Mouse (Mus musculus) stomach, embryonic 14.5 days (tissue): Measurements from ENCODE around the gene Wdr20. TPM values are rescaled to one million over a fixed set of nuclear protein-coding genes. Genes with fewer than 3 reads are reported as not detected.
"Not testable (repeated sequence)": the region's sequence is repeated elsewhere in the genome, so short reads cannot be mapped to it uniquely, and the experiment has no call there.

ENCODE experiments used
- ATAC-seq: fragments of 200-750 bp; cut with Nextera tagmentation; 2 replicates; pipeline ENCODE4 v1.8.0; 2017; ENCODE audit warnings: low read depth, moderate TSS enrichment; ENCODE audit not compliant: insufficient number of reproducible peaks, insufficient read depth, low FRiP score
- H3K27ac ChIP-seq: fragments of 300-500 bp; sonication (generic); 2 replicates; pipeline ENCODE4 v1.5.1; 2014; ENCODE audit warnings: mild to moderate bottlenecking, low read length, moderate library complexity, mixed read lengths
- H3K27me3 ChIP-seq: fragments of 300-500 bp; sonication (generic); 2 replicates; pipeline ENCODE4 v1.6.1; 2014; ENCODE audit warnings: low read length, control low read depth, mixed read lengths; ENCODE audit not compliant: control insufficient read depth, insufficient read depth
- H3K36me3 ChIP-seq: fragments of 300-500 bp; sonication (generic); 2 replicates; pipeline ENCODE4 v1.6.1; 2014; ENCODE audit warnings: mild to moderate bottlenecking, control low read depth, low read length, moderate library complexity, mixed read lengths; ENCODE audit not compliant: control insufficient read depth, insufficient read depth
- H3K4me1 ChIP-seq: fragments of 300-500 bp; sonication (generic); 2 replicates; pipeline ENCODE4 v1.6.1; 2014; ENCODE audit warnings: low read length, control low read depth, mixed read lengths; ENCODE audit not compliant: control insufficient read depth, insufficient read depth
- H3K4me2 ChIP-seq: fragments of 300-500 bp; sonication (generic); replicated peaks from 2 replicates; pipeline ENCODE4 v1.6.1; 2014; ENCODE audit warnings: low read depth, low read length, control low read depth
- H3K4me3 ChIP-seq: fragments of 300-500 bp; sonication (generic); 2 replicates; pipeline ENCODE4 v1.5.1; 2014; ENCODE audit warnings: low read depth, low read length, control low read depth
- H3K9ac ChIP-seq: fragments of 300-500 bp; sonication (generic); replicated peaks from 2 replicates; pipeline ENCODE4 v1.6.1; 2014; ENCODE audit warnings: low read depth, mild to moderate bottlenecking, control low read depth, low read length, moderate library complexity, mixed read lengths
- H3K9me3 ChIP-seq: fragments of 300-500 bp; sonication (generic); 2 replicates; pipeline ENCODE4 v1.6.1; 2016; ENCODE audit warnings: low read depth, low read length, control low read depth; ENCODE audit not compliant: control insufficient read depth
- WGBS: fragments of 180-500 bp; shearing (Covaris S2); extraction: QIAGEN DNeasy Blood & Tissue Kit; methylation state at CpG from one replicate; pipeline ENCODE4 v1.1.7; 2014; 5-methylcytosine and 5-hydroxymethylcytosine counted together
- polyA plus RNA-seq: library from polyadenylated mRNA; unstranded; fragments of >200 nt; fragmentation: Nextera tagmentation; extraction: Ambion mirVana; gene quantifications from 2 replicates; pipeline ENCODE4 v1.2.1, GENCODE M21; 2014

Wdr20 gene
- polyA plus RNA-seq, 1 experiment from 2014 or later = 25.1 TPM

DNA sequence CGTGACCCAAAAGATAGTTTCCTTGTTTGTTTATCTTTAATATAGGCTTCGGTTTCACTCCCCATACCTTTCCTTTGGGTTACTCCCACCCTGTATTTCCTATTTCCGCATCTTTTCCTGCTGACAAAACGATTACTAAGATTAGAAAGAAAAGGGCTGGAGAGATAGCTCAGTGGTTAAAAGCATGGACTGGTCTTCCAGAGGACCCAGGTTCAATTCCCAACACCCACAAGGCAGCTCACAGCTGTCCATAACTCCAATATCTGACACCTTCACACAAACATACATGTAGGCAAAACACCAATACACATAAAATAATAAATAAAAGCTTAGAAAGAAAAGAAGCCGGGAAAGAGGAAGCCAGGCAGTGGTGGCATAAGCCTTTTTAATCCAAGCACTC lies 40.3 kb upstream of the Wdr20 start:
- H3K36me3 ChIP-seq = peaks cover 18% of the 10 kb centered on the region
- H3K9ac ChIP-seq = no peak overlapping the region
- no peak for ATAC-seq
- H3K9me3 ChIP-seq = no peaks in the 10 kb centered on the region
- no peak overlapping the region for H3K27ac ChIP-seq
- peaks cover 12% of the 10 kb centered on the region for H3K4me1 ChIP-seq
- H3K4me2 ChIP-seq = no peak overlapping the region
- no peak overlapping the region for H3K4me3 ChIP-seq
- WGBS = 68% methylated on average over 5 of the region's 5 CpGs
- H3K27me3 ChIP-seq = no peaks in the 10 kb centered on the region

DNA sequence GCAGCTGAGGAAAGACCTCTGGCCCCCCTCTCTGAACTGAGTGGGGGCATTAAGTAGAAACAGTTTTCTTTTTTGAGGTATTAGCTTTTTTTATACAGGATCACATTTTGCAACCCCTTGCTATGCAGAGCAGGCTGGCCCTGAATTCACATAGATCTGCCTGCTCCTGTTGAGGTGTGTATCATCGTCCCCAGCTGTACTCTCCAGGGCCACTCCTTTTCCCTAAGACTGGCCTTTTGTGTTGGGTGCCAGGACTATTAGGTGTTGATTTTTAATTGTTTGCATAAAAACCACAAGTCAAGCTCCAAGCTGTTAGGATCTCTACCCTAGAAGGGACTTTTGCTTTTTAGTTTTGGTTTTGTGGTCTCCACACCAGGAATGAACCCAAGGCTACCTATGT lies 39.7 kb upstream of the Wdr20 start:
- no peak overlapping the region for H3K4me3 ChIP-seq
- H3K9me3 ChIP-seq = no peaks in the 10 kb centered on the region
- WGBS = 72% methylated on average over 1 of the region's 1 CpGs
- no peak overlapping the region for H3K27ac ChIP-seq
- no peak overlapping the region for H3K4me2 ChIP-seq
- peaks cover 13% of the 10 kb centered on the region for H3K36me3 ChIP-seq
- no peak overlapping the region for H3K9ac ChIP-seq
- ATAC-seq = no peak
- H3K4me1 ChIP-seq = peaks cover 12% of the 10 kb centered on the region
- H3K27me3 ChIP-seq = no peaks in the 10 kb centered on the region

DNA sequence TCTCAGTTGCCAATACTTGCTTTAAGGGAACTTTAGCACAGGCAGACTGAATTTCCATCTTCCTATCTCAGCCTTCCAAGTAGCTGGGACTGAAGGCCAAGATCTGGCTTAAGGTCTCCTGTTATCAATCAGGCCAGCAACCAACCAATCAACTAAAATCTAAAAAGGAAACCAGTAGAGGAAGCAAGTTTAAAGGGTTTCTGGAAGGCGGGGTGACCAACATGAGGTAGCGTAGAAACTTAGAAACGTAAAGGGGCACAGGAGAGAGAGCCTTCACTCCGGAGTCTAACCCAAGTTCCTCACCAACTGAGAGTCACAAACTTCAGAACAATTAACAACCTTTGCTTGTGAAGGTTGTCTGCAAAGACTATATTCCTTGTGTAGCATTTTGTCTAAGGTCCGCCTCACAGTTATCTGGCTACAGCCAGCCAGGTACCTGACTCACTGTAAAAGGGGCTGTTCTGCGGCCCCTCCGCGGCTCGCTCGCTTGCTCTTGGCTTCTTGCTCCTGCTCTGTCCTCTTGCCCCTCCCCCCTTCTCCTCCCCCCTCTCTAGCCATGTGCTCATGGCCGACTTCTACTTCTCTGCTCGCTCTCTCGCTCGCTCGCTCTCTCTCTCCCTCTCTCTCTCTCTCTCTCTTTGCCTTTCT lies 39.1 kb upstream of the Wdr20 start:
- peak overlapping the region; percentile 23; the same call in 1 of the 2 replicates for H3K27ac ChIP-seq
- no peak overlapping the region for H3K4me2 ChIP-seq
- no peak overlapping the region for H3K9ac ChIP-seq
- no peak for ATAC-seq
- H3K27me3 ChIP-seq = no peaks in the 10 kb centered on the region
- peaks cover 9% of the 10 kb centered on the region for H3K36me3 ChIP-seq
- WGBS = 42% methylated on average over 15 of the region's 15 CpGs
- no peak overlapping the region for H3K4me3 ChIP-seq
- peaks cover 12% of the 10 kb centered on the region for H3K4me1 ChIP-seq
- no peaks in the 10 kb centered on the region for H3K9me3 ChIP-seq

DNA sequence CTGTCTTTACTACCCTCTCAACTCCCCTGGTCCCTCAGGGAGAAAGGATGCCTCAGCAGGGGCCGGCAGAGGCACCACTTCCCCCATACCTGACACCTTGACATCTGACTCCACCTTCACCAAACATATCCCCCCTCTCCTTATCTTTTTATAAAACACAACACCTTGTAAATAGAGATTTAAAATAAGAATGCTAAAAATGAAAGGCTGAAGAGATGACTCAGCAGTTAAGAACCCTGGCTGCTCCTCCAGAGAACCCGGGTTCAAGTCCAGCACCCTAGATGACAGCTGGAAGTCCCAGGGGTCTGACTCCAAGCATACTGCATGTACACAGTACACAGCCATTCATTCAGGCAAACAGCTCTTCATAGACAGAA lies 38.6 kb upstream of the Wdr20 start:
- peaks cover 12% of the 10 kb centered on the region for H3K4me1 ChIP-seq
- H3K4me3 ChIP-seq = no peak overlapping the region
- H3K9me3 ChIP-seq = no peaks in the 10 kb centered on the region
- H3K27me3 ChIP-seq = no peaks in the 10 kb centered on the region
- WGBS = 35% methylated on average over 2 of the region's 2 CpGs
- no peak overlapping the region for H3K9ac ChIP-seq
- H3K4me2 ChIP-seq = no peak overlapping the region
- H3K27ac ChIP-seq = no peak overlapping the region
- peaks cover 7% of the 10 kb centered on the region for H3K36me3 ChIP-seq
- no peak for ATAC-seq

DNA sequence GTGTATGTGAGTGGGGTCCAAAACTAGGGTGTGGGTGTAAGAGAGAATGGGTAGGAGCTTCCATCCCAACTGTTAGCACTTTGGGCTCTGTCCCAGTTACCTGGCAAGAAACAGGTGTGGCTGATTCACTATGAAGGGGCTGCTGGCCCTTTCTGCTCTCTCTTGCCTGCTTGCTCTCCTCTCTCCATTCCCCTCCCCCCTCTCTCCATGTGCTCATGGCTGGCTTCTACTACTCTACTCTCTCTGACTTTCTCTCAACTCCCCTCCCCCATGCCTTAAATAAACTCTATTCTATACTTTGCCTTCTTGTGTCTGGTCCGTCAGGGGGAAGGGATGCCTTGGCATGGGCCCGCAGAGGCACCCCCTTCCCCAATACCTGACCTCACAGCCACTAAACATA lies 37.0 kb upstream of the Wdr20 start:
- ATAC-seq = no peak
- Histone ChIP-seq H3K4me2 (no peak overlapping the region), H3K4me1 (0 out of 2 replicates have a peak, but pooled peaks cover 5% of the 10 kb centered on the region), H3K27ac (no peak overlapping the region), H3K27me3 (no peaks in the 10 kb centered on the region), H3K9ac (no peak overlapping the region), H3K4me3 (no peak overlapping the region), H3K9me3 (no peaks in the 10 kb centered on the region), H3K36me3 (no peaks in the 10 kb centered on the region)
- 45% methylated on average over 2 of the region's 2 CpGs for WGBS

DNA sequence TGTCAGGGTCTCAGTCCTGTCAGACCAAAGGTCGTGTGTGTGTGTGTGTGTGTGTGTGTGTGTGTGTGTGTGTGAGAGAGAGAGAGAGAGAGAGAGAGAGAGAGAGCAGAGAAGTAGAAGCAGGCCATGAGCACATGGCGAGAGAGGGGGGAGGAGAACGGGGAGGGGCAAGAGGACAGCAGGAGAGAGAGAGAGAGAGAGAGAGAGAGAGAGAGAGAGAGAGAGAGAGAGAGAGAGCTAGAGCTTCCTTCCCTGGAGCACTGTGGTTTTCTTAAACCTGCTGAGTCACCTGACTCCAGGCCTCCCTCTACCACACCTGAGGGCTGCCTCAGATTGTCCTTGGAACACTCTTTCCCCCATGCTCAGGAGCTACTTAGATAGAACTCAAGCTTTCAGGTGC lies 36.4 kb upstream of the Wdr20 start:
- H3K9me3 ChIP-seq, H3K36me3 ChIP-seq, H3K9ac ChIP-seq, H3K4me3 ChIP-seq, H3K4me1 ChIP-seq, H3K27me3 ChIP-seq, ATAC-seq, H3K27ac ChIP-seq, H3K4me2 ChIP-seq: not testable (repeated sequence)
- 16% methylated on average over 3 of the region's 3 CpGs for WGBS

DNA sequence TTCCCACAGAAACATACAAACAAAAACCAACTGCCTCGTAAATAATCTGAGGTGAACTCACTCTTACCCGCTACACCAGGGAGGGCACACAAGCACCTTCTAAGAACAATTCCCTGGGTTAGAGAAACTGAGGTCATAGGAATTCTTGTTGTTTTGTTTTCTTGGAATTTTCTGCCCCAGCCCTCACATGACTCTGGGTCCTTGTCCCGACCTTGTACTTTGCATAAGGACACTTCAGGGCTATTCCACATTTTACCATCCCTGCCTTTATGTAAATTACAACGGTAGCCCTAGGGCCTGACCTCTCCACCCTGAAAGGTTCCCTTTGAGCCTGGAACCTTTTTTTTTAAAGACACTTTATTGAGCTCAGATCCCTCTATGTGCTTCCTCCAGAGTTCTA lies 35.2 kb upstream of the Wdr20 start, which contains the start of gene Hsp90aa1:
Hsp90aa1 (minus strand) TSS at position 173 of the 400 bp plus-strand sequence.
- H3K4me2 ChIP-seq = no peak within 1 kb of the TSS
- no peak within 1 kb of the TSS for H3K27ac ChIP-seq
- no peak within 1 kb of the TSS for H3K4me3 ChIP-seq
- no peak for ATAC-seq
- H3K4me1 ChIP-seq = 0 out of 2 replicates have a peak, but pooled peaks cover 3% of the 10 kb centered on the region
- no peaks in the 10 kb centered on the region for H3K9me3 ChIP-seq
- H3K36me3 ChIP-seq = no peaks in the 10 kb centered on the region
- WGBS = 58% methylated on average over 4 of the region's 4 CpGs
- no peak within 1 kb of the TSS for H3K9ac ChIP-seq
- H3K27me3 ChIP-seq = no peaks in the 10 kb centered on the region

DNA sequence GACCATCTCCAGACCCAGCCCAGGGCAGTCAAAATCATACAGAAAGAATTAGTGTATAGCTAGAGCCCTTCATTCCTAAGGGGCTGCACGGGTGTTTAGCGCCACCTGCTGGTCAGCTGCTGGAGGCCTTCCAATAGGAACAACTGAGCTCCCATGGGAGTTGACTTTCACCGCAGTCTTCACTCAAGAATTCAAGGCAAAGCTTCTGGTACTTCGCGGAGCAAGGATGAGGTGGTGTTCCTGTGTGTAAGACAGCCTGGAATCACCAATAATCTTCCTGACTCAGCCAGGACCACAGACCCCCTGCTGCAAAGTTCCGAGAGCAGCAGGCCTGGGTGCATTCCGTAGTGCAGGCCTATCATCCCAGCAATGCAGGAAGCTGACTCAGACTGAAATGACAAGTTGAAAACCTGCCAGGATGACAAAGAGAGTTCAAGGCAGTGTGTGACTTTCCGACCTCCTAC lies 34.7 kb upstream of the Wdr20 start:
- H3K27ac ChIP-seq = no peak overlapping the region
- H3K36me3 ChIP-seq = no peaks in the 10 kb centered on the region
- no peak overlapping the region for H3K4me3 ChIP-seq
- no peaks in the 10 kb centered on the region for H3K27me3 ChIP-seq
- H3K4me2 ChIP-seq = no peak overlapping the region
- no peak overlapping the region for H3K9ac ChIP-seq
- 25% methylated on average over 8 of the region's 8 CpGs for WGBS
- ATAC-seq = peak; percentile 50; the same call in 1 of the 2 replicates
- H3K9me3 ChIP-seq = no peaks in the 10 kb centered on the region
- 0 out of 2 replicates have a peak, but pooled peaks cover 3% of the 10 kb centered on the region for H3K4me1 ChIP-seq

DNA sequence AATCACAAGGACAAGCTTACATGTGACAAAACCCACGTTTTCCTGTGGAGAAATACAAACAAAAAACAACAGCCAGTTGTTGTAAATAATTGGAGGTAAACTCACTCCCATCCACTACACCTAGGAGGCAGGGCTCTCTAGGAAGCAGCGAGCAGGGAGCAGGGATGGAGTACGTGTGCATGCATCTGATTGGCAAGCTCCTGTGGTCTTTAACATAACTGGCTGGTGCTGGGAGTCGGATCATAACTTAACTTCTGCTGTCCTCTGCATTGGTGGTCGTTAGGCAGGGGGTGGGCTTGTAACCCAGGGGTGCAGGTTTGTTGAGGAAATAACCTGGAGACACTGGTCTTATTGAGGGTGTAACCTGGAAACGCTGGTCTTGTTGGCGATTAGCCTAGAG lies 34.1 kb upstream of the Wdr20 start:
- H3K4me1 ChIP-seq = 0 out of 2 replicates have a peak, but pooled peaks cover 3% of the 10 kb centered on the region
- 67% methylated on average over 7 of the region's 7 CpGs for WGBS
- no peak for ATAC-seq

More for the DNA sequence above, 34.1 kb upstream of the Wdr20 start:
- Histone ChIP-seq H3K27ac (no peak overlapping the region), H3K27me3 (no peaks in the 10 kb centered on the region), H3K9ac (no peak overlapping the region), H3K4me2 (no peak overlapping the region), H3K36me3 (no peaks in the 10 kb centered on the region), H3K4me3 (no peak overlapping the region), H3K9me3 (no peaks in the 10 kb centered on the region)
